Mouse (Mus musculus) cortical plate, adult 2 months (tissue): Measurements from ENCODE around the gene Rtn4rl2. TPM values are rescaled to one million over a fixed set of nuclear protein-coding genes. Genes with fewer than 3 reads are reported as not detected.

Experiments
- H3K27ac ChIP-seq: fragments of 200-500 bp; 2 replicates; pipeline ENCODE4 v1.5.1; 2012; ENCODE audit warnings: low read length, control low read depth, inconsistent platforms; ENCODE audit not compliant: insufficient read depth
- H3K4me1 ChIP-seq: fragments of 200-500 bp; 2 replicates; pipeline ENCODE4 v1.6.1; 2011; ENCODE audit warnings: low read length; ENCODE audit not compliant: control insufficient read depth, insufficient read depth
- H3K4me3 ChIP-seq: fragments of 200-500 bp; 2 replicates; pipeline ENCODE4 v1.5.1; 2011; ENCODE audit warnings: mild to moderate bottlenecking, low read length, control low read depth; ENCODE audit not compliant: insufficient read depth
- CTCF ChIP-seq: fragments of 200-500 bp; IDR thresholded peaks from 2 replicates; pipeline ENCODE4 v1.5.1; 2011; ENCODE audit warnings: mild to moderate bottlenecking, control low read depth, low read length; ENCODE audit not compliant: insufficient read depth; ENCODE audit errors: extremely low read depth
- POLR2A ChIP-seq: fragments of 200-500 bp; IDR thresholded peaks from 2 replicates; pipeline ENCODE4 v1.6.1; 2011; ENCODE audit warnings: mild to moderate bottlenecking, low read length, control low read depth; ENCODE audit not compliant: insufficient read depth; ENCODE audit errors: extremely low read depth
- polyA plus RNA-seq: library from polyadenylated mRNA; depleted of rRNA; stranded (reverse); fragments of >200 nt; gene quantifications from 2 replicates; pipeline ENCODE4 v1.2.3, GENCODE M21; 2012

Gene Rtn4rl2
- polyA plus RNA-seq, 1 experiment = 73.3 TPM

- TF ChIP-seq POLR2A = no peak
- no peak for TF ChIP-seq CTCF
- H3K4me3 ChIP-seq = no peak overlapping the region
- H3K4me1 ChIP-seq = peaks cover 1% of the 10 kb centered on the region; the same call in 1 of the 2 replicates
- no peak overlapping the region for H3K27ac ChIP-seq
Measured at GRCm38 (mm10) chr2:84870623-84871160, 15.8 kb downstream of the Rtn4rl2 start.

- TF ChIP-seq CTCF (no peak), POLR2A (no peak)
- Histone ChIP-seq H3K4me1 (peaks cover 1% of the 10 kb centered on the region; the same call in 1 of the 2 replicates), H3K4me3 (no peak overlapping the region), H3K27ac (no peak overlapping the region)
Measured at GRCm38 (mm10) chr2:84868977-84869376, 17.5 kb downstream of the Rtn4rl2 start.

- Histone ChIP-seq H3K4me3 (no peak overlapping the region), H3K4me1 (peaks cover 1% of the 10 kb centered on the region; the same call in 1 of the 2 replicates), H3K27ac (no peak overlapping the region)
- TF ChIP-seq CTCF (peak; percentile 64), POLR2A (no peak)
Measured at GRCm38 (mm10) chr2:84868521-84868943, 18.0 kb downstream of the Rtn4rl2 start.

GRCm38 (mm10) chr2:84865616-84866571, 20.6 kb downstream of the Rtn4rl2 start:
- Histone ChIP-seq H3K4me3 (peak overlapping the region; percentile 32), H3K4me1 (peaks cover 1% of the 10 kb centered on the region; the same call in 1 of the 2 replicates), H3K27ac (peak overlapping the region; percentile 35; the same call in 1 of the 2 replicates)
- TF ChIP-seq POLR2A = no peak
- TF ChIP-seq CTCF = peak; percentile 50

- Histone ChIP-seq H3K27ac (no peak overlapping the region), H3K4me3 (no peak overlapping the region), H3K4me1 (no peaks in the 10 kb centered on the region; the same call in 1 of the 2 replicates)
- TF ChIP-seq CTCF (no peak), POLR2A (no peak)
Measured at GRCm38 (mm10) chr2:84862231-84862630, 24.3 kb downstream of the Rtn4rl2 start.

GRCm38 (mm10) chr2:84861430-84861829, 25.1 kb downstream of the Rtn4rl2 start:
- Histone ChIP-seq H3K4me3 (no peak overlapping the region), H3K4me1 (no peaks in the 10 kb centered on the region; the same call in 1 of the 2 replicates), H3K27ac (no peak overlapping the region)
- TF ChIP-seq POLR2A (no peak), CTCF (no peak)

GRCm38 (mm10) chr2:84859991-84860780, 26.3 kb downstream of the Rtn4rl2 start:
- TF ChIP-seq POLR2A (no peak), CTCF (no peak)
- H3K27ac ChIP-seq = no peak overlapping the region

GRCm38 (mm10) chr2:84858551-84858950, 28.0 kb downstream of the Rtn4rl2 start:
- H3K27ac ChIP-seq = no peak overlapping the region
- no peak overlapping the region for H3K4me3 ChIP-seq
- TF ChIP-seq CTCF (no peak), POLR2A (no peak)
- H3K4me1 ChIP-seq = no peaks in the 10 kb centered on the region

More at GRCm38 (mm10) chr2:84859991-84860780, 26.3 kb downstream of the Rtn4rl2 start:
- Histone ChIP-seq H3K4me3 (no peak overlapping the region), H3K4me1 (no peaks in the 10 kb centered on the region)

GRCm38 (mm10) chr2:84855732-84856131, 30.8 kb downstream of the Rtn4rl2 start:
- TF ChIP-seq CTCF (peak; percentile 85), POLR2A (no peak)
- Histone ChIP-seq H3K4me3 (no peak overlapping the region), H3K4me1 (no peaks in the 10 kb centered on the region), H3K27ac (no peak overlapping the region)
